Mouse (Mus musculus) thymus, adult 2 months (tissue): ENCODE results near the gene Fbxw7. TPM values are rescaled to one million over a fixed set of nuclear protein-coding genes. Genes with fewer than 3 reads are reported as not detected.

ENCODE experiments used
- DNase-seq: peaks from one replicate; pipeline ENCODE4 v3.0.0; 2021
- H3K27ac ChIP-seq: fragments of 200-500 bp; 2 replicates; pipeline ENCODE4 v1.5.1; 2012; ENCODE audit warnings: low read length, control low read depth; ENCODE audit not compliant: control insufficient read depth, insufficient read depth
- H3K27me3 ChIP-seq: fragments of 200-500 bp; 2 replicates; pipeline ENCODE4 v1.6.1; 2012; ENCODE audit warnings: mild to moderate bottlenecking, low read length, moderate library complexity, mixed read lengths; ENCODE audit not compliant: control insufficient read depth, insufficient read depth
- H3K36me3 ChIP-seq: fragments of 200-500 bp; 2 replicates; pipeline ENCODE4 v1.6.1; 2012; ENCODE audit warnings: mild to moderate bottlenecking, low read length, moderate library complexity; ENCODE audit not compliant: control insufficient read depth, insufficient read depth
- H3K4me1 ChIP-seq: fragments of 200-500 bp; replicated peaks from 2 replicates; pipeline ENCODE4 v1.6.1; 2012; ENCODE audit warnings: low read length; ENCODE audit not compliant: control insufficient read depth, insufficient read depth
- H3K4me3 ChIP-seq: fragments of 200-500 bp; 2 replicates; pipeline ENCODE4 v1.5.1; 2012; ENCODE audit warnings: mild to moderate bottlenecking, low read length, control low read depth, moderate library complexity; ENCODE audit not compliant: control insufficient read depth, insufficient read depth
- CTCF ChIP-seq: fragments of 200-500 bp; IDR thresholded peaks from 2 replicates; pipeline ENCODE4 v1.5.1; 2012; ENCODE audit warnings: mild to moderate bottlenecking, control low read depth, low read length, moderate library complexity, borderline replicate concordance; ENCODE audit not compliant: control insufficient read depth, poor library complexity, insufficient read depth; ENCODE audit errors: extremely low read depth
- POLR2A ChIP-seq: fragments of 200-500 bp; IDR thresholded peaks from 2 replicates; pipeline ENCODE4 v1.6.1; 2012; ENCODE audit warnings: mild to moderate bottlenecking, low read length, control low read depth, moderate library complexity; ENCODE audit not compliant: control insufficient read depth, poor library complexity, insufficient read depth; ENCODE audit errors: extremely low read depth
- WGBS: fragments of 180-500 bp; shearing (Covaris S2); methylation state at CpG from one replicate; pipeline ENCODE4 v1.1.7; 2018; 5-methylcytosine and 5-hydroxymethylcytosine counted together
- polyA plus RNA-seq: library from polyadenylated mRNA; depleted of rRNA; stranded (reverse); fragments of >200 nt; gene quantifications from 2 replicates; pipeline ENCODE4 v1.2.3, GENCODE M21; 2012

The Fbxw7 gene
- polyA plus RNA-seq, 1 experiment: 8.3 TPM

DNA sequence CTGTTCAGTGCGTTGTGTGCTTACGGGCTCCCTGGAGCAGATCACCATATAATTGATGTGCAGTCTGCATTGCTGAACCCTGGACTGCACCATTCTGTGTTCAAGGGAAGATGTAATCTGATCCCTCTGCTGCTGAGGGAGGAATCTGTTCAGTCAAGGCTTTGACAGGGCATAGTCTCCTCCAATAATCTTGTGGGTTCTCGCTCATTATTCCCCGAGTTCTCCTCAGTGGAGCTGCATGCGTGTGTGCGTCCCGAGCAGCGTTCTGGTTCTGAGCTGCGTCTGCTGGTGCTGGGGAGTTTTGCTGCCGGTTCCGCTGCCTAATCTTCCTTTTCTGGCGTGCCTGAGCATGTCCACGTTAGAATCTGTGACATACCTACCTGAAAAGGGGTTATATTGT lies 137.1 kb downstream of the Fbxw7 start:
- Histone ChIP-seq H3K27ac (no peak overlapping the region), H3K4me1 (no peaks in the 10 kb centered on the region), H3K36me3 (no peaks in the 10 kb centered on the region), H3K4me3 (no peak overlapping the region), H3K27me3 (no peaks in the 10 kb centered on the region)
- DNase-seq: no peak
- TF ChIP-seq POLR2A (no peak), CTCF (no peak)
- 92% methylated on average over 13 of the region's 13 CpGs for WGBS

DNA sequence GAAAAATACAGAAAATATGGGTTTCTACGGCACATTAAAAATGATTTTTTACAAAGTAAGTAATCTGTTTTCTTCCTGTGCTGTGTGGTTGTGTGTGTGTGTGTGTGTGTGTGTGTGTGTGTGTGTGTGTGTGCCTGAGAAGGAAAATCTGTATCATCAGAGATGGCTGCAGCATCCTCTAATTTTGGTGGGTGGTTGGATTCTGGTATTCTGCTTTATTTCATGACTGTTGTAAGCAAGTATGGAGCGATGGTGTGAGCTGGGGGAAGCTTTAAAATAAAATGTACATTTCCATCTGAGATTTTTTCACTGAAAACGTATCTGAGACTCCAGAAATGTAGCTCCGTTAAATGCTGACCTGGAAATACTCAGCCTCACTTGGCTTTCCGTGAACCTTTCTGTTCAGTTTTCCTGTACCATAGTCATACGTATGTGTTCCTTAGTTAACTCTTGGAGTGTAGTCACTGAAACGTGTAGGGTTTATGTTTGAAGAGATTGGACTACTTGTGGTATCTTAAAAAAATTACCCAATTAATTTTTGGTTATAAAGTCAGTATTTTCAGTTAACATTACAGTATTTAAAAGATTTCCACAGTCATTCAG lies 137.6 kb downstream of the Fbxw7 start:
- WGBS: 95% methylated on average over 7 of the region's 7 CpGs
- TF ChIP-seq CTCF (no peak), POLR2A (no peak)
- no peaks in the 10 kb centered on the region for H3K27me3 ChIP-seq
- H3K36me3 ChIP-seq: no peaks in the 10 kb centered on the region
- H3K4me3 ChIP-seq: no peak overlapping the region
- DNase-seq: no peak
- no peaks in the 10 kb centered on the region for H3K4me1 ChIP-seq
- H3K27ac ChIP-seq: no peak overlapping the region

DNA sequence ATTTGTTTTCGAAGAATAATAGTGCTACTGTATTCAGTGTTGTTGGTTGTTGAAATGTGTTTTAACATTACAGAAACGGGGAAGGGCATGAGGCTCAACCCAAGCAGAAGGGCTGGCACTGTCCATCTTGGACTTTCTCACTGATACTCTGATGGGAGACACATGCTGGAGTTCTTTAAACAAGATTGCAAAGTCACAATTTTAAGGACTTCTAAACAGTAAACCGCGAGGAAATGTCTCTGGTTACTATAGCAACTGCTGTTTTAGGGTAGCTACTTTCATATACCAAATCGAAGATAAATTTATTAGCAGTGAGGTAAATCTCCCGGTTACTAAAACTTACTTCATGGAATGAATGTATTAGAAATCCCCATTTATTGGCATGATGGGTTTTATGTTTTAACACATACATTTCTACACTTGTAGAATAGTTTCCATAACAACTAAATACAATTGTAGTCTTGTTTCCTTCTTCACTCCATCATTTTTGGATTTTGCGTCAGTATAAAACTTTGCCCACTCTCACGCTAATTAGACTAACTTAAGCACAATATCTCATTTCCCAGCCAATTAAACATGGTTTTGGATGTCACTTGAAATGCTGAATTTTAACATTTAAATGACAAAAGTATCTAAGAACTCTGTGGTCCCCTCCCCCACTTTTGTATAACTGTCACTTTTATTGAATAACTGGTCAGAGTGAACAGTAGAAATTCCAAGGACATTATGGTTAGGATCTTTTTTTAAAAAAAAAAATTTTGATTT lies 140.1 kb downstream of the Fbxw7 start:
- Histone ChIP-seq H3K4me1 (no peaks in the 10 kb centered on the region), H3K27ac (no peak overlapping the region), H3K36me3 (peaks cover 8% of the 10 kb centered on the region), H3K27me3 (no peaks in the 10 kb centered on the region), H3K4me3 (no peak overlapping the region)
- DNase-seq: no peak
- WGBS: 96% methylated on average over 8 of the region's 8 CpGs
- no peak for TF ChIP-seq CTCF
- no peak for TF ChIP-seq POLR2A

DNA sequence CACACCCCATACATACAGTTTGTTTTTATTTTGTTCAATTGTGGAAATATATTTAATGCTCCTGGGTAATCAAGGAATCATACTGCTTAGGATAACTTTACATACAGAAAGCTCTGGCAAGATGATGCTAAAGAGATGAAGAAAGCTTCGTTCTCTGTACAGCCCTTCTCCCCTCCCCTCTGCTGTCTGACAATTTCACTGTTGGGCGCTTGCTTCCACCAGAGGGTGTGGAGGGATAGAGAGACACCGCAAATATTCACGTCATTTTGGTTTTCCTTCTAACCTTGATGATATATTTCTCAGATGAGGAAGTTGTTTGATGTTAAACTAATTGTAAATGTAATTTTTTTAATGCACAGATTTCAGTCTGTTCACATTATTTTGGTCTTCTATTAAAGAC lies 140.8 kb downstream of the Fbxw7 start:
- no peak for TF ChIP-seq CTCF
- TF ChIP-seq POLR2A: no peak
- WGBS: 68% methylated on average over 4 of the region's 4 CpGs
- no peak for DNase-seq
- Histone ChIP-seq H3K4me3 (no peak overlapping the region), H3K27me3 (no peaks in the 10 kb centered on the region), H3K36me3 (peaks cover 10% of the 10 kb centered on the region), H3K4me1 (no peaks in the 10 kb centered on the region), H3K27ac (no peak overlapping the region)

DNA sequence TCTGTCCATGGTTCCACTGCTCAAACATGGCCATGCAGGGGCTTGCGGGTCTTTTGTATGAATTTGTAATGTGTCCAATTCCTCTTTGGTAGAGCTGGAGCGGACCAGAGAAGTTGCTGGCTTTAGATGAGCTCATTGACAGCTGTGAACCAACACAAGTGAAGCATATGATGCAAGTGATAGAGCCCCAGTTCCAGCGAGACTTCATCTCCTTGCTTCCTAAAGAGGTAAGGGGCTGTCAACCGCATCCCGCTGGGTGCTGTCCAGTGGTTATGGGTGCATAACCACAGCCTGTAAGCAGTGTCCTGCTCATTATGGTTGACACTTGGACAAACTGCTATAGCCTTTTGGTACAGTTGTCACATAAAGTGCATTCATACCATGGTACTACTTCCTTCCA lies 150.1 kb downstream of the Fbxw7 start:
- WGBS: 95% methylated on average over 5 of the region's 5 CpGs
- Histone ChIP-seq H3K27me3 (no peaks in the 10 kb centered on the region), H3K36me3 (peaks cover 25% of the 10 kb centered on the region)

DNA sequence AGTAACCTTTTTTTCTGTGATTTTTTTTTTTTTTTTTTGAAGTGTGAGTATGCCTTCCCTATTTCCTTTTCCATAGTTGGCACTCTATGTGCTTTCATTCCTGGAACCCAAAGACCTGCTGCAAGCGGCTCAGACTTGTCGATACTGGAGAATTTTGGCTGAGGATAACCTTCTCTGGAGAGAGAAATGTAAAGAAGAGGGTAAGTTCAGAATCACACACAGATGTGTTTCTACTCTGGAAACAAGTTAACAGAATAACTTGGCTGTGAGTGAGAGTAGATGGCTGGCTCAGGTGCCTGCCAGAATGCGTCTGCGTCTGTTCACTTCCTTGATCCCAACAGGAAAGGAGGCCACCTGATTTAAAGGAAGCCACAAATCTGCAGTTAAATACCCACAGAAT lies 152.3 kb downstream of the Fbxw7 start:
- no peak overlapping the region for H3K27ac ChIP-seq
- peaks cover 37% of the 10 kb centered on the region for H3K36me3 ChIP-seq
- TF ChIP-seq CTCF (no peak), POLR2A (no peak)
- no peak for DNase-seq
- H3K27me3 ChIP-seq: no peaks in the 10 kb centered on the region
- WGBS: 65% methylated on average over 4 of the region's 4 CpGs
- no peak overlapping the region for H3K4me3 ChIP-seq
- H3K4me1 ChIP-seq: no peaks in the 10 kb centered on the region

More for the DNA sequence above, 150.1 kb downstream of the Fbxw7 start:
- no peak for DNase-seq
- Histone ChIP-seq H3K4me3 (no peak overlapping the region), H3K27ac (no peak overlapping the region), H3K4me1 (no peaks in the 10 kb centered on the region)
- TF ChIP-seq POLR2A (no peak), CTCF (no peak)
